Mouse (Mus musculus): Measurements from ENCODE around the gene Gm10340.
"Not testable (repeated sequence)": the region's sequence is repeated elsewhere in the genome, so short reads cannot be mapped to it uniquely, and the experiment has no call there.

Gene Gm10340

GRCm38 (mm10) chr14:3133697-3134096 lies at the start of gene Gm10340:
TSS of gene Gm10340 (plus strand) at chr14:3133997.
- not testable (repeated sequence) for DNase-seq (ENCODE audit: low spot score)

GRCm38 (mm10) chr14:3116051-3116450 lies 17.7 kb upstream of the Gm10340 start:
- not testable (repeated sequence) for DNase-seq (ENCODE audit: low spot score)

DNA sequence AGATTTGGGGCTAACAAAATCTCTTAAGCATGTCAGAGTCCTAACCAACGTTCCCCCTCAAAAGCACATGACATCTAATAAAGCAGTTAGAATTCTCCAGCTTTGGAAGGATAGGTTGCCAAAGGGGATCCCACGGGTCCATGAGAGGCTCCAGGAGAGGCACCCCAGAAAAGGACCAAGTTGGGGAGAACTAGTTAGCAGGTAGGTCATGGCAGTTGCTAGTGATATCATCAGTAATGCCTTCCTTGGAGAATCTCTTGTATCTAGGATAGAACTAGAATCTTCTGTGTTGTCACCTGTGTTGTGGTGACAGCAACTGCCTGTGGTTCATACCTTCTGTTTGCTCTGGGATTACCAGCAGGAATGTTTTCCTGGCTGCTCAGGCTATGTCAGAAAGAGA lies 54.2 kb downstream of the Gm10340 start, which contains the start of gene Gm5795:
Gene Gm5795 (plus strand): TSS at position 301 of the 400 bp plus-strand sequence.
- DNase-seq (ENCODE audit: low spot score), result not testable (repeated sequence)
